Mouse (Mus musculus): ENCODE results near the gene H2afx.

DNA sequence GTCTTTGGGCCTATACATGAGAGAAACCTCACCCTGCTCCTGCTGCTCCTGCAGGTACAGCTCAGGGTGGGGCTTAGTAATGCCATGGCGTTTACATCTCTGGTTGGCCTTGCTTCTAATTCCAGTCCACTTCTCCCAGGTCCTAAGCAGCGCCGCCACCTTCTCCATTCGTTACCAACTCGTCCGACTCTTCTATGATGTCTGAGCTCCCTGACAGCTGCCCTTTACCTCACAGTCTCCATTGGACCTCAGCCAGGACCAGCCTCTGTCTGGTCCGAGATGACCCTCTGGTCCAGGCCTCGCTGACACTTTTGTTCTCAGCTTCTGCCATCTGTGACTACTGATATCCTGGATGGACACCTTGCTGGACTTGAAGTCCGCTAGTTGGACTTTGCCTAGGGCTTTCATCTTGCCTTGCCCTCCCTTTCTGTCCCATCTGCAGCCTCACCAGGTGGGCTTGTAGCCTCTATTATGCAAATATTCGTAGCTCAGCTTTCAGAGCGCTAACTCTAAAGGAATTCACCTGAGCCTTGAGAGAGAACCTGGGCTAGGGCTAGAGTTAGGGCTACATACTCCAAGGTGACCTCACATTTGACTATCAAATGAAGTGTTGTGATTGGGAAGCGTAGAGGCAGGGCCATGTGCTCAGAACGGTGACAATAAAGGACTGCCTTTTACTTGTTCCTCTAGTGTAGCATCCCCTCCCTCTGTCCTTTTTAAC, 1.4 kb upstream of the H2afx start:
- TF ChIP-seq CTCF (IDR thresholded peaks at IDR 0.05; ENCODE audit: low read depth) (no peak), EP300 (optimal IDR thresholded peaks at IDR 0.05) (no peak)

All from stomach, postnatal 0 days (tissue).